Mouse (Mus musculus) forebrain, embryonic 10.5 days (tissue): ENCODE results near the gene Eif3l. TPM values are rescaled to one million over a fixed set of nuclear protein-coding genes. Genes with fewer than 3 reads are reported as not detected.
A peak's percentile ranks its signal among the peaks of the same experiment; 100 is the strongest.

Source experiments
- DNase-seq: peaks from one replicate; pipeline ENCODE4 v3.0.0-alpha.2; 2017; ENCODE audit warnings: low spot score; ENCODE audit errors: extremely low spot score
- H3K27ac ChIP-seq: fragments of 300-500 bp; sonication (generic); 2 replicates; pipeline ENCODE4 v1.5.1; 2016; ENCODE audit warnings: mild to moderate bottlenecking
- H3K27me3 ChIP-seq: fragments of 300-500 bp; sonication (generic); 2 replicates; pipeline ENCODE4 v1.6.1; 2016; ENCODE audit warnings: mild to moderate bottlenecking; ENCODE audit not compliant: poor library complexity, severe bottlenecking
- H3K36me3 ChIP-seq: fragments of 300-500 bp; sonication (generic); replicated peaks from 2 replicates; pipeline ENCODE4 v1.6.1; 2016; ENCODE audit warnings: mild to moderate bottlenecking, moderate library complexity
- H3K4me1 ChIP-seq: fragments of 300-500 bp; sonication (generic); 2 replicates; pipeline ENCODE4 v1.6.1; 2016
- H3K4me3 ChIP-seq: fragments of 300-500 bp; sonication (generic); 2 replicates; pipeline ENCODE4 v1.5.1; 2016; ENCODE audit warnings: mild to moderate bottlenecking, moderate library complexity
- H3K9me3 ChIP-seq: fragments of 300-500 bp; sonication (generic); 2 replicates; pipeline ENCODE4 v1.6.1; 2016; ENCODE audit warnings: mild to moderate bottlenecking, moderate library complexity
- WGBS: fragments of 180-500 bp; shearing (Covaris S2); methylation state at CpG from one replicate; pipeline ENCODE4 v1.1.7; 2016; 5-methylcytosine and 5-hydroxymethylcytosine counted together
- polyA plus RNA-seq: library from polyadenylated mRNA; unstranded; fragments of >200 nt; fragmentation: Nextera tagmentation; extraction: Ambion mirVana; gene quantifications from 2 replicates; pipeline ENCODE4 v1.2.1, GENCODE M21; 2016

Eif3l gene
- polyA plus RNA-seq, 1 experiment from 2014 or later = 283 TPM

- Histone ChIP-seq H3K9me3 (no peaks in the 10 kb centered on the region), H3K4me1 (peaks cover 28% of the 10 kb centered on the region), H3K27ac (peak overlapping the region; percentile 89), H3K36me3 (peaks cover 33% of the 10 kb centered on the region), H3K4me3 (peak overlapping the region; percentile 95), H3K27me3 (no peaks in the 10 kb centered on the region; the same call in 1 of the 2 replicates)
- WGBS = 40% methylated on average over 10 of the region's 10 CpGs
- DNase-seq = no peak
Observed at GRCm38 (mm10) chr15:79074446-79074845, 533 bp upstream of the Eif3l start.

GRCm38 (mm10) chr15:79075658-79076365, 833 bp downstream of the Eif3l start:
- peaks cover 28% of the 10 kb centered on the region for H3K4me1 ChIP-seq
- no peak for DNase-seq
- H3K27ac ChIP-seq = peak overlapping the region; percentile 89
- H3K4me3 ChIP-seq = peak overlapping the region; percentile 95
- H3K9me3 ChIP-seq = no peaks in the 10 kb centered on the region
- 39% methylated on average over 15 of the region's 15 CpGs for WGBS
- H3K27me3 ChIP-seq = no peaks in the 10 kb centered on the region
- peaks cover 46% of the 10 kb centered on the region for H3K36me3 ChIP-seq

GRCm38 (mm10) chr15:79079567-79079966, 4.6 kb downstream of the Eif3l start:
- no peak overlapping the region for H3K27ac ChIP-seq
- H3K4me3 ChIP-seq = no peak overlapping the region
- H3K36me3 ChIP-seq = peaks cover 84% of the 10 kb centered on the region
- H3K9me3 ChIP-seq = no peaks in the 10 kb centered on the region
- H3K4me1 ChIP-seq = peaks cover 19% of the 10 kb centered on the region
- WGBS = 96% methylated on average over 7 of the region's 7 CpGs
- no peaks in the 10 kb centered on the region for H3K27me3 ChIP-seq
- DNase-seq = no peak

GRCm38 (mm10) chr15:79092284-79092683, 17.3 kb downstream of the Eif3l start:
- Histone ChIP-seq H3K27ac (no peak overlapping the region), H3K4me1 (peaks cover 7% of the 10 kb centered on the region), H3K36me3 (peaks cover 93% of the 10 kb centered on the region), H3K9me3 (no peaks in the 10 kb centered on the region), H3K27me3 (no peaks in the 10 kb centered on the region), H3K4me3 (no peak overlapping the region)
- no peak for DNase-seq
- WGBS = 92% methylated on average over 6 of the region's 6 CpGs

GRCm38 (mm10) chr15:79093083-79093839, 18.3 kb downstream of the Eif3l start:
- H3K9me3 ChIP-seq = no peaks in the 10 kb centered on the region
- H3K27me3 ChIP-seq = no peaks in the 10 kb centered on the region
- peaks cover 85% of the 10 kb centered on the region for H3K36me3 ChIP-seq
- 79% methylated on average over 7 of the region's 7 CpGs for WGBS
- peaks cover 17% of the 10 kb centered on the region for H3K4me1 ChIP-seq
- H3K4me3 ChIP-seq = no peak overlapping the region
- no peak overlapping the region for H3K27ac ChIP-seq
- no peak for DNase-seq

- Histone ChIP-seq H3K36me3 (peaks cover 63% of the 10 kb centered on the region), H3K27me3 (no peaks in the 10 kb centered on the region), H3K4me3 (no peak overlapping the region), H3K4me1 (peaks cover 32% of the 10 kb centered on the region), H3K27ac (no peak overlapping the region), H3K9me3 (no peaks in the 10 kb centered on the region)
- 93% methylated on average over 5 of the region's 5 CpGs for WGBS
- DNase-seq = no peak
Observed at GRCm38 (mm10) chr15:79095483-79095882, 20.5 kb downstream of the Eif3l start.

GRCm38 (mm10) chr15:79096556-79096955, 21.6 kb downstream of the Eif3l start:
- DNase-seq = no peak

GRCm38 (mm10) chr15:79097135-79097534, 22.2 kb downstream of the Eif3l start:
- Histone ChIP-seq H3K27me3 (no peaks in the 10 kb centered on the region), H3K9me3 (no peaks in the 10 kb centered on the region), H3K36me3 (peaks cover 46% of the 10 kb centered on the region), H3K27ac (no peak overlapping the region), H3K4me3 (no peak overlapping the region), H3K4me1 (peaks cover 43% of the 10 kb centered on the region)
- 44% methylated on average over 2 of the region's 2 CpGs for WGBS
- no peak for DNase-seq

More at GRCm38 (mm10) chr15:79096556-79096955, 21.6 kb downstream of the Eif3l start:
- Histone ChIP-seq H3K27me3 (no peaks in the 10 kb centered on the region), H3K4me1 (peaks cover 39% of the 10 kb centered on the region), H3K36me3 (peaks cover 52% of the 10 kb centered on the region), H3K4me3 (no peak overlapping the region), H3K27ac (no peak overlapping the region), H3K9me3 (no peaks in the 10 kb centered on the region)
- 78% methylated on average over 3 of the region's 3 CpGs for WGBS

- 69% methylated on average over 6 of the region's 6 CpGs for WGBS
- no peaks in the 10 kb centered on the region for H3K27me3 ChIP-seq
- no peaks in the 10 kb centered on the region for H3K9me3 ChIP-seq
- DNase-seq = no peak
- H3K4me1 ChIP-seq = peaks cover 43% of the 10 kb centered on the region
- H3K36me3 ChIP-seq = peaks cover 41% of the 10 kb centered on the region
- H3K27ac ChIP-seq = peak overlapping the region; percentile 30; the same call in 1 of the 2 replicates
- H3K4me3 ChIP-seq = no peak overlapping the region; the same call in 1 of the 2 replicates
Observed at GRCm38 (mm10) chr15:79097611-79098025, 22.6 kb downstream of the Eif3l start.

- no peak overlapping the region for H3K4me3 ChIP-seq
- WGBS = 72% methylated on average over 5 of the region's 5 CpGs
- no peak overlapping the region for H3K27ac ChIP-seq
- no peak for DNase-seq
- H3K27me3 ChIP-seq = no peaks in the 10 kb centered on the region
- H3K9me3 ChIP-seq = no peaks in the 10 kb centered on the region
- peaks cover 43% of the 10 kb centered on the region for H3K4me1 ChIP-seq
- H3K36me3 ChIP-seq = peaks cover 35% of the 10 kb centered on the region
Observed at GRCm38 (mm10) chr15:79098220-79098619, 23.2 kb downstream of the Eif3l start.

- Histone ChIP-seq H3K27me3 (no peaks in the 10 kb centered on the region), H3K27ac (0 out of 2 replicates have a peak overlapping the region, but pooled peaks have one; percentile 21), H3K4me1 (peaks cover 43% of the 10 kb centered on the region), H3K9me3 (no peaks in the 10 kb centered on the region), H3K4me3 (no peak overlapping the region), H3K36me3 (peaks cover 29% of the 10 kb centered on the region)
- DNase-seq = no peak
- WGBS = 58% methylated on average over 7 of the region's 7 CpGs
Observed at GRCm38 (mm10) chr15:79098868-79099267, 23.9 kb downstream of the Eif3l start.

- H3K27ac ChIP-seq = 0 out of 2 replicates have a peak overlapping the region, but pooled peaks have one; percentile 21
- no peaks in the 10 kb centered on the region for H3K9me3 ChIP-seq
- H3K4me3 ChIP-seq = no peak overlapping the region
- H3K27me3 ChIP-seq = no peaks in the 10 kb centered on the region
- H3K36me3 ChIP-seq = peaks cover 23% of the 10 kb centered on the region
- DNase-seq = no peak
- H3K4me1 ChIP-seq = peaks cover 43% of the 10 kb centered on the region
- WGBS = 69% methylated on average over 4 of the region's 4 CpGs
Observed at GRCm38 (mm10) chr15:79099456-79099855, 24.5 kb downstream of the Eif3l start.

- no peak overlapping the region for H3K4me3 ChIP-seq
- peaks cover 43% of the 10 kb centered on the region for H3K4me1 ChIP-seq
- H3K9me3 ChIP-seq = no peaks in the 10 kb centered on the region
- H3K36me3 ChIP-seq = peaks cover 14% of the 10 kb centered on the region
- 83% methylated on average over 4 of the region's 4 CpGs for WGBS
- no peaks in the 10 kb centered on the region for H3K27me3 ChIP-seq
- no peak for DNase-seq
- H3K27ac ChIP-seq = no peak overlapping the region
Observed at GRCm38 (mm10) chr15:79100391-79100790, 25.4 kb downstream of the Eif3l start.
